Mouse (Mus musculus) 3T3-L1 (cell line): Measurements from ENCODE around the gene Lrrc20.
A peak's percentile ranks its signal among the peaks of the same experiment; 100 is the strongest.

Experiments
- DNase-seq: peaks from one replicate; pipeline ENCODE4 v3.0.0-alpha.2; 2015; ENCODE audit warnings: low read depth, low spot score

Gene Lrrc20

GRCm38 (mm10) chr10:61473640-61474039 lies 2.0 kb upstream of the Lrrc20 start:
- DNase-seq: no peak

GRCm38 (mm10) chr10:61474344-61474743 lies 1.3 kb upstream of the Lrrc20 start:
- DNase-seq: no peak

- DNase-seq: no peak
Measured at GRCm38 (mm10) chr10:61476440-61477165, 1.0 kb downstream of the Lrrc20 start.

- DNase-seq: no peak
Measured at GRCm38 (mm10) chr10:61479461-61479860, 3.9 kb downstream of the Lrrc20 start.

- no peak for DNase-seq
Measured at GRCm38 (mm10) chr10:61479927-61480326, 4.3 kb downstream of the Lrrc20 start.

GRCm38 (mm10) chr10:61480488-61480887 lies 4.9 kb downstream of the Lrrc20 start:
- DNase-seq: no peak

GRCm38 (mm10) chr10:61482771-61483170 lies 7.2 kb downstream of the Lrrc20 start:
- no peak for DNase-seq

GRCm38 (mm10) chr10:61484801-61485200 lies 9.2 kb downstream of the Lrrc20 start:
- DNase-seq: no peak

GRCm38 (mm10) chr10:61486551-61487339 lies 11.1 kb downstream of the Lrrc20 start:
- DNase-seq: peak; percentile 86

GRCm38 (mm10) chr10:61488522-61489110 lies 13.0 kb downstream of the Lrrc20 start:
- DNase-seq: no peak

- DNase-seq: no peak
Measured at GRCm38 (mm10) chr10:61491573-61491972, 16.0 kb downstream of the Lrrc20 start.

- peak; percentile 89 for DNase-seq
Measured at GRCm38 (mm10) chr10:61492040-61492439, 16.4 kb downstream of the Lrrc20 start.

GRCm38 (mm10) chr10:61495461-61495860 lies 19.9 kb downstream of the Lrrc20 start:
- no peak for DNase-seq

- DNase-seq: no peak
Measured at GRCm38 (mm10) chr10:61496231-61496630, 20.6 kb downstream of the Lrrc20 start.

GRCm38 (mm10) chr10:61499505-61500466 lies 24.2 kb downstream of the Lrrc20 start:
- no peak for DNase-seq

- DNase-seq: no peak
Measured at GRCm38 (mm10) chr10:61500756-61501155, 25.2 kb downstream of the Lrrc20 start.

- no peak for DNase-seq
Measured at GRCm38 (mm10) chr10:61504073-61504472, 28.5 kb downstream of the Lrrc20 start.

GRCm38 (mm10) chr10:61506381-61507200 lies 31.0 kb downstream of the Lrrc20 start:
- DNase-seq: no peak

GRCm38 (mm10) chr10:61509873-61510272 lies 34.3 kb downstream of the Lrrc20 start:
- DNase-seq: no peak

GRCm38 (mm10) chr10:61510809-61511208 lies 35.2 kb downstream of the Lrrc20 start:
- DNase-seq: no peak
